Mouse (Mus musculus): ENCODE data around the gene Fgf18.

Fgf18 gene

GRCm38 (mm10) chr11:33147171-33147571, at the start of gene Fgf18:
Fgf18 (minus strand) TSS chr11:33147400.
- DNase-seq, result peak; percentile 54 to 58

- DNase-seq, result peak; percentile 38 to 54
Measured at GRCm38 (mm10) chr11:33196447-33197132, 49.4 kb upstream of the Fgf18 start.

DNA sequence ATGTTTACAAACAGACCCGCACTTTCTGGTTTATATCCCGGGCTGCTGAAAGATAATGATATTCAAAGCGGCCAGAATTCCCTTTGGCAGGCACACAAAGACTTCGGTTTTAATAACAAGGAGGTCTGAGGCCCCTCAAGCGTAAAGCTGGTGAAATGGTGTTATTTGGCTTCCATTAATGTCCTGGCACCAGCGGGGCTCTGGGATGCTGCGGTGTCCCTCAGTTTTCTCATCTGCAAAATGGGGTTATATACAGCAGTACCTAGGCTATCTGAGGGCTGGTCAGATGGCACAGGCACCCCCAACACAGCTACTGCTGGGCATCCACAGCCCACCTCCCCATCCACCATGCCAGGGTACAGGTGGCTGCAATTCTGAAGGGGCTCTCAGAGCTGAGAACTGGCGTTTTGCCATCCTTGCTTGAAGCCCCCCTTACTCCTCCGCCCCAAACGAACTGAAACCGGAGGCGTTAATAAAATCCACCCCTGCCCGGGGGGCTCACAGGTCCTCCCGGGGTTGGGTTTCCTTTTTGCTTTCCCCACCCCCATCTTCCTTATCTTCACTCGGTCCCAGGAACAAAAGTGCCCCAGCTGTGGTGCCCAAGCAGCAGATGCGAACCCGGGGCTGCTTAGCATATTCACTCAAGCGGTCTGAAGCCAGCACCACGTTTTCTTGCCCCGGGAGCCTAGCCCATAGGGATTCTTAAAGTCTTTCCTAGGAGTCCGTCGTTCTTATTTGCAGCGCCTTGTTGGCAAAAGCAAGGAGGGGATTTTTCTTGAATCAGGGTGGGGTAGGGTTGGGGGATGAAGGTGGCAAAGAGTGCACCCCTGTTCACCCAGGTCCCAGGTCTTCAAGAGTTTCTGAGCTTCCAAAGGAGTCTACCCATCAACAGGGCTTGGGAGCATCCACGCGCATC, 48.6 kb upstream of the Fgf18 start:
- peak in 1 of 2 experiments; percentile 22 for DNase-seq

DNA sequence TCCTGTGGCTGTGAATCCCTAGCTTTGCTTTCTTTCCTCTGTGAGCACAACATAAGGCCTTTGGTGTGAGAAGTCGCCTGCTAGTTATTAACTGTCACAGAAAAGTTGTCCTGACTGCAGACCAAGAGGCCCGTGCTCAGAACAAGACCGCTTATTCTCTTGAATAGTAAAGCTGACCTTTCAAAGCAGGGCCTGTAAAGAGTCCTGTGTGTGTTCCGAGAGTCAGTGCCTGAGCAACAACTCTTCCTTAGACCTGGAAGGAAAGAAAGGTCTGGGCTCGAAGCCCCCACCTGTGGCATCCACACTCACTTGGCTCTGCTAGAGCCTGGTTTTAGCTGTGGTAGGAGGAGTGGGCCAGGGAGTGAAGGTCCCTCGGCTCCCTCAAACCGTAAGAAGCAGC, 47.9 kb upstream of the Fgf18 start:
- DNase-seq, result no peak

- no peak for DNase-seq
Measured at GRCm38 (mm10) chr11:33193695-33194094, 46.5 kb upstream of the Fgf18 start.

DNA sequence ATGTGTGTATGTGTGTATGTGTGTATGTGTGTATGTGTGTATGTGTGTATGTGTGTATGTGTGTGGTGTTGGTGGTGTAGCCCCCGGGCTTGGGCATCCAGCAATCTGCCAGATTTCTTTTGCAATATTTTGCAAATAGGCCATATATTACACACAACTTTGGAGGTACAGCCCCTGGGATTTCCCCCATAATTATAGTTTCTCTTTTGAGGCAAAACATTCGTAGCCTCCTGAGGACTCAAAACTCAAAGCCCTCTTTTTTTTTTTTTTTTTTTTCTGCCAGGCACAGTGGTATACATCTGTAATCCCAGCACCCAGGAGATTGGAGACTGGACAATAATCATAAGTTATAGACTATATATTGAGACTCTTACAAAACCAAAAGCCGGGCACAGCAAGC, 34.6 kb upstream of the Fgf18 start:
- no peak for DNase-seq

DNA sequence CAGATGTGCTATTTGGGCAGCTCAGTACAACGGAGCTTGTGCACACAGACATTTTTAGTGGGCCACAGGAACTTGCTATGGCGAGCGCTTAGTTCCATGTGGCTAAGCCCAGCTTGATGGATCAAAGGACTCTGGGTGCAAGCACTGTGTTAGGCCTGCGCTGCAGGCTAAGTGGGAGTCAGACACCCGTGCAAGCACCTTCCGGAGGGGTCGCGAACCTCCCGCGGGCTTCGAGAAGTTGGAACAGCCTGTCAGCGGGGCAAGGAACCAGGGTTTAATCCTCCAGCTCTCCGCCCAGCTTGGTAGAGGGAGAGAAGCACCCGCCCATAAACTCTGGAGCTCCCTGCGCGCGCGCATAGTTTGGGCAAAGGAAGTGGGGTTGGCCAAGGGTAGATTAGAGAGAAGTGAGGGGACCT, 33.5 kb upstream of the Fgf18 start:
- DNase-seq, result no peak

DNA sequence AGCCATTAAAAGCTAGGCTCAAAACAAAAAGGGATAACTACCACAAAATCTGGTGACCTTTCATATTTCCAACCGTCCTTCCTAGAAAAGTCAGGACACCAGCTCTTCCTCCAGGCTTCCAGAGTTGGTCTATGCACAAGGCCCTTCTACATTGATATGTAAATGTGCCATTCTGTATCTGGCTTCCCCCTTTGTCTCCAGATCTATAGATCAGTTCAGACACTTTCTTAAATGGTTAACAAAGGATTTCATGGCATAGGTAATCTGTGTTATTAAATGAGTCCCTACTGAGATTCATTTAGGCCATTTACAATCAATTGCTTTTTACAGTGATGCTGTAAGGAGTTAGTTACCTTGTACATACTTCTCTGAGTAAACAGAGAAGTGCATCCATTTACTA, 32.6 kb upstream of the Fgf18 start:
- no peak for DNase-seq

GRCm38 (mm10) chr11:33176525-33177245, 29.5 kb upstream of the Fgf18 start:
- DNase-seq, result peak; percentile 80 to 81

- no peak for DNase-seq
Measured at GRCm38 (mm10) chr11:33175768-33176167, 28.6 kb upstream of the Fgf18 start.

GRCm38 (mm10) chr11:33170489-33170888, 23.3 kb upstream of the Fgf18 start:
- peak; percentile 77 to 78 for DNase-seq

DNA sequence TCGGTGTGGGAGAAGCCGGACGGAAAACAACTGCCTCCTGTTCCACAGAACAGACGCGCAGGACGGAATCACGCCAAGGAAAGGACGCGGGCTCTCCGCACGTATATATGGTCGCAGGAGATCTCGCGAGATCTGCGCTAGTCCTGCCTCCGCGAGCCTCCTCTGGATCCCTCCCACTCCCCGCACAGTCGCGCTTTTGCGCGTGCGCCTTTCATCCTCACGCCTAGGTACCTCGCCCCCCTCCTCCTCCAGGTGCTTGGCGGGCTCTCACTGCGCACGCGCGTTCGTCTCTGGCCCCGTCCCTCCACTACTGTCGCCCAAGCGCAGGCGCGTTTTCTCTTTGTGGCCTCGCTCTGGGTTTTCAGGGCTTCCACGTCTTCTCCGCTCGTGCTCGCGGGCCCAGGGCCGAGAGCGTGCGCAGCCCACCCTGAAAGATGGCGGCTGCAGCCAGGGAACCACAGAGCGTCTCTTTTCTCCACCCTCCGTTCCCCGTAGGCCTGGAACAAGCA, 15.9 kb upstream of the Fgf18 start, which contains the start of gene Npm1:
TSS of gene Npm1 (minus strand) at position 209 of the 509 bp plus-strand sequence.
- peak; percentile 100 for DNase-seq

- peak; percentile 68 to 79 for DNase-seq
Measured at GRCm38 (mm10) chr11:33162211-33162997, 15.2 kb upstream of the Fgf18 start.

DNA sequence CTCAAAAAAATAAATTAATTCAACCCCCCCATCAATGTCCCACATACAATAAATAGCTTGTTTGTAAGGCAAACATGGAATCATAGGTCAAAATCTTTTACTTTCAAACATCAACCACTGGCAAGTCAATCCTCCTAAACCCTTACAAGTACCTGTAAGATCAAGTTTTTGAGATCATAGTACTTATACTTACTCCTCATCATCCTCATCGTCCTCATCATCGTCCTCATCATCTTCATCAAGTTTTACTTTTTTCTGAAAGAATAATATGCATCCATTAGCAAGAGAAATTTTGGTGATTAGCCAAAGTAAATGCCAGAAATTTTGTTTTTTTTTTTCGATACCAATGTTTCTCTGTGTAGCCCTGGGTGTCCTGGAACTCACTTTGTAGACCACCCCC, 12.5 kb upstream of the Fgf18 start:
- no peak for DNase-seq

- DNase-seq, result no peak
Measured at GRCm38 (mm10) chr11:33157453-33158196, 10.4 kb upstream of the Fgf18 start.

DNA sequence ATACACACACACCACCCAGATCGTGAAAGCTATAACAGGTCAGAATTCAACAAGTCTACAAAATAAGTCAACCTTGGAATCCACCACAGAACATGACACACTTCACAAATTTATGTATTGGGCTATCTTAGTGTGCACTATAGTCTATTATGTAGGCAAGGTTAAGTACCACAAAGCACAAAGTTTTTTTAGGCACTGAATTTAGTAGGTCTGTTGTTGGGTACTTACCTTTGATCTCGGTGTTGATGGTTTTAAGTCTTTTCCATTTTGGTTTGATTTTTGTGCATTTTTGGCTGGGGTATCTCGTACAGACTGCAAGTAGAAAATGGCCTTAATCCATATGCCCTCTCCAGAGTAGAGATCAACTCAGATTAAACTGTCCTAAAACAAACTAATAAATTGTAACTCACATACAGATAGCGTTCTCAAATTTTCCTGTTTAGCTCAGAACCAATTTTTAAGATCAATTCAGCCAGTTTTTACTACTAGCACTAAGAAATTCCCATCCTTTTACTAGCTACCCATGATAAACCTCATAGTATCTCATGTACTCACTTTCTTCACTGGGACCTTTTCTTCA, 9.3 kb upstream of the Fgf18 start:
- DNase-seq, result no peak

- DNase-seq, result no peak
Measured at GRCm38 (mm10) chr11:33154459-33154858, 7.3 kb upstream of the Fgf18 start.

GRCm38 (mm10) chr11:33152997-33153396, 5.8 kb upstream of the Fgf18 start:
- DNase-seq, result no peak

- DNase-seq, result no peak
Measured at GRCm38 (mm10) chr11:33151780-33152145, 4.6 kb upstream of the Fgf18 start.

GRCm38 (mm10) chr11:33151128-33151779, 4.1 kb upstream of the Fgf18 start:
- no peak for DNase-seq

DNA sequence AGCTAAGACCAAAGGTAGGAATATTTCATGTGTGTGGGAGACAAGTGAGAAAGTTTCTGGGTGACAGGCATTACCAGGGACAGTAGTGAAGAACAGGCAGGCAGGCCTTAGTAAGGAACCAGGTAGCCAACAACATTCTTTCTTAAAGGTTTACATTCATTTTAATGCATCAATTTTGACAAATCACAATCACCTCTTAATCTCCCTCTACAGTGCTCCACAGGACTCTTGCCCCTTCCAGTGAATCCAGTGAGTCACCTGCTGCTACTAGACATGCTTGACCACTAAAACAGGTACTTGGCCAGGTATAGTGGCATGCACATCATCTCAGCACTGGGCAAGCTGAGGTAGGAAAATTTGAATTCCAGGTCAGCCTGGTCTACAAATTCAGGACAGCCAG, 3.2 kb upstream of the Fgf18 start:
- no peak for DNase-seq

All from cerebellum, postnatal 14 days (tissue).